Mouse (Mus musculus): ENCODE data around the gene Fut2.
A peak's percentile ranks its signal among the peaks of the same experiment; 100 is the strongest.

Fut2 gene

GRCm38 (mm10) chr7:45638623-45639401, 27.4 kb downstream of the Fut2 start:
- peak; percentile 94 for DNase-seq (ENCODE audit: low read depth, low spot score)

GRCm38 (mm10) chr7:45637710-45638109, 28.5 kb downstream of the Fut2 start:
- no peak for DNase-seq (ENCODE audit: low read depth, low spot score)

- DNase-seq (ENCODE audit: low read depth, low spot score): no peak
Measured at GRCm38 (mm10) chr7:45635711-45636688, 30.2 kb downstream of the Fut2 start.

- DNase-seq (ENCODE audit: low read depth, low spot score): no peak
Measured at GRCm38 (mm10) chr7:45634946-45635681, 31.1 kb downstream of the Fut2 start.

- no peak for DNase-seq (ENCODE audit: low read depth, low spot score)
Measured at GRCm38 (mm10) chr7:45632499-45632898, 33.7 kb downstream of the Fut2 start.

- DNase-seq (ENCODE audit: low read depth, low spot score): no peak
Measured at GRCm38 (mm10) chr7:45630064-45630907, 35.9 kb downstream of the Fut2 start.

GRCm38 (mm10) chr7:45628364-45629294, 37.6 kb downstream of the Fut2 start:
- peak; percentile 87 for DNase-seq (ENCODE audit: low read depth, low spot score)

- DNase-seq (ENCODE audit: low read depth, low spot score): no peak
Measured at GRCm38 (mm10) chr7:45627261-45627660, 38.9 kb downstream of the Fut2 start, which contains the start of gene Rasip1. Gene Rasip1 (plus strand): TSS chr7:45627488.

GRCm38 (mm10) chr7:45626571-45627076, 39.6 kb downstream of the Fut2 start:
- DNase-seq (ENCODE audit: low read depth, low spot score): no peak

- DNase-seq (ENCODE audit: low read depth, low spot score): no peak
Measured at GRCm38 (mm10) chr7:45625481-45625880, 40.7 kb downstream of the Fut2 start.

GRCm38 (mm10) chr7:45624718-45625117, 41.5 kb downstream of the Fut2 start:
- DNase-seq (ENCODE audit: low read depth, low spot score): no peak

GRCm38 (mm10) chr7:45623507-45623906, 42.7 kb downstream of the Fut2 start:
- DNase-seq (ENCODE audit: low read depth, low spot score): no peak

GRCm38 (mm10) chr7:45621443-45621842, 44.8 kb downstream of the Fut2 start, which contains the start of gene Izumo1:
Gene Izumo1 (plus strand): TSS chr7:45621811.
- DNase-seq (ENCODE audit: low read depth, low spot score): no peak

GRCm38 (mm10) chr7:45619592-45619991, 46.6 kb downstream of the Fut2 start:
- no peak for DNase-seq (ENCODE audit: low read depth, low spot score)

GRCm38 (mm10) chr7:45618316-45618715, 47.9 kb downstream of the Fut2 start:
- DNase-seq (ENCODE audit: low read depth, low spot score): no peak

GRCm38 (mm10) chr7:45617042-45617695, 49.0 kb downstream of the Fut2 start, which contains the start of gene Fut1:
Gene Fut1 (plus strand): TSS chr7:45617289.
- no peak for DNase-seq (ENCODE audit: low read depth, low spot score)

GRCm38 (mm10) chr7:45616277-45616676, 49.9 kb downstream of the Fut2 start:
- no peak for DNase-seq (ENCODE audit: low read depth, low spot score)

GRCm38 (mm10) chr7:45609511-45609910, 56.7 kb downstream of the Fut2 start:
- no peak for DNase-seq (ENCODE audit: low read depth, low spot score)

All from WW6 (cell line).